Mouse (Mus musculus) heart, postnatal 0 days (tissue): ENCODE data around the gene Anxa5.

Experiments
- CTCF ChIP-seq: IDR thresholded peaks from 2 replicates; pipeline ENCODE4 v1.5.1; 2016; ENCODE audit warnings: antibody characterized with exemption, control low read depth, low read depth
- EP300 ChIP-seq: IDR thresholded peaks from 2 replicates; pipeline ENCODE4 v1.6.1; 2016; ENCODE audit warnings: antibody characterized with exemption, low read depth

DNA sequence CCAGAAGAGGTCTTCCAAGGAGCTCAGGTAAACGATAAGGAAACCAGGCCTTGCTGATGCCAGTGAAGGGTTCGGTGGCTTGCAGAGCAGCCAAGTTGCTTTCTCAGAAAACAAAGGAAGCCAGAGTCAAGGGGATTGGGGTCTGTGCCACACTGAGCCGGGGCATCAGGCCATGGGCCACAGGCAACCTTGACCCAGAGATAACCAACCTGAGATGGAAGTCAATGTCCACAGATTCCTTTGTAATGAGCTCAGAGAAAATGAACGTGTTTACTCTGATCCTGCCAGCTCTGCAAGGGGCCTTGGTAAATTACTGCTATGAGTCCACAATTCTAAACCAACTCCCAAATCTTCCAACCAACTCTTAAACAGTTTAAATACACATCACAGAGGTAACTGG is 3.8 kb downstream of the Anxa5 start:
- TF ChIP-seq CTCF, result no peak
- TF ChIP-seq EP300, result no peak
